Mouse (Mus musculus) brown adipose tissue, adult 24 weeks (tissue): ENCODE measurements around the gene Unc5a. TPM values are rescaled to one million over a fixed set of nuclear protein-coding genes. Genes with fewer than 3 reads are reported as not detected.

ENCODE experiments used
- H3K27ac ChIP-seq: fragments of 200-500 bp; replicated peaks from 2 replicates; pipeline ENCODE4 v1.5.1; 2012; ENCODE audit warnings: low read depth, mild to moderate bottlenecking, low read length
- H3K4me1 ChIP-seq: fragments of 200-500 bp; 2 replicates; pipeline ENCODE4 v1.6.1; 2012; ENCODE audit warnings: low read length, mixed read lengths; ENCODE audit not compliant: control insufficient read depth, insufficient read depth, insufficient read length
- H3K4me3 ChIP-seq: fragments of 200-500 bp; 2 replicates; pipeline ENCODE4 v1.5.1; 2012; ENCODE audit warnings: low read depth, mild to moderate bottlenecking, low read length, moderate library complexity; ENCODE audit not compliant: insufficient read depth
- polyA plus RNA-seq: library from polyadenylated mRNA; stranded (reverse); fragments of >200 nt; gene quantifications from 2 replicates; pipeline ENCODE4 v1.2.4, GENCODE M21; 2012; ENCODE audit not compliant: missing spikeins, insufficient read depth, insufficient read length

Gene Unc5a
- polyA plus RNA-seq, 1 experiment = 3.6 TPM

DNA sequence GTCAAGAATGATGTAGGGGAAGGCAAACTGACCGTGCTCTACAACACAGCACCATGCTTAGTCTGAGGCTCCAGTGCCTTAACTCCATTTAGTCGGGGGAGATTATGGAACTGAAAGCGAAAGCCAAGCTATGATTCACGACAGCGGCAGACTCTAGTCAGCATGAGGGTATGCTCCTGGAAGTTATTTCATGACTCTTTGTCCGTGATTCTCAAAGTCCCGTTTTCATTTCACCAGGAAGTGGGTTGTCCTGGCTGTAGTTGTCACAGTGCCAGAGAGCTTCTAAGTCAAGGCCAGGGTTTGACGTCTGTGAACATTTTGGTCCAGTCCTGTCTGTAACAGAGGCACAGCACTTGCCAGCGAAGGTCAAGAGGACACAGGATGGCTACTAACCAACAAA, 73.5 kb downstream of the Unc5a start:
- Histone ChIP-seq H3K4me1 (no peaks in the 10 kb centered on the region; the same call in 1 of the 2 replicates), H3K27ac (peak overlapping the region; percentile 36; the same call in 1 of the 2 replicates), H3K4me3 (no peak overlapping the region; the same call in 1 of the 2 replicates)

DNA sequence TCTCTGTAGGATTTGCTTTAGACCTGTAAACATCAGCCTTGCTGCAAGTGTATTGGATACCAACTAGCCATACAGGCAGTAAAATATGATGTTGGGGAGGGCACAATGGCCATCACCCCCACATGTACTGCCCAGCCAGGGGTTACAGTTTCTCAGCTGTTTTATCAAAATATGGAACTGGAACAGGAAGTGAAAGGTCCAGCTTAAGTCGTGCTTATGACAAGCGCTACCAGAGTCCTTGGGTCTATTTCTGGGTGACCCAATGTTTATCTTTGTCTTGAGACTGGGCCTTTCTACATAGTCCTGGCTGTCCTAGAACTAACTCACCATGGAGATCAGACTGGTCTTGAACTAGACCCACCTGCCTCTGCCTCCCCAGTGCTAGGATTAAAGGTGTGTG, 75.0 kb downstream of the Unc5a start:
- H3K27ac ChIP-seq = no peak overlapping the region
- H3K4me3 ChIP-seq = no peak overlapping the region
- H3K4me1 ChIP-seq = no peaks in the 10 kb centered on the region; the same call in 1 of the 2 replicates

DNA sequence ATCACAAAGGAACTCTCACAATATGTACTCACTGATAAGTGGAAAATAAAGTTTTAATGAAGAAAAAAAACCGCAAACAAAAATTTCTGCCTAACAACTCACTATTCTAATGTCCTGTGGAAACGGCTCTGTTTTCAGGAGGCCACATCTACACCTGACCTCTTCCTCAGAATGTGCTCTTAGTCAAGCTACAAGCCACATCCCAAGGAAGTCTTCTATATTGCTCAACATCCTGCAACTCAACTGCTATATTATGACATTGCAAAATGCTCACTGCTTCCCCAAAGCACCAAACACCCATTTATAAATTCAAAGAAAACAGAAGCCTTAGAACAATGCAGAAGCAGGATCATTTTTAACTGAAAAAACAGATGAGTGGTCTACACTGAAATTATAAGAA, 90.8 kb downstream of the Unc5a start:
- no peaks in the 10 kb centered on the region for H3K4me1 ChIP-seq
- H3K27ac ChIP-seq = no peak overlapping the region
- no peak overlapping the region for H3K4me3 ChIP-seq

DNA sequence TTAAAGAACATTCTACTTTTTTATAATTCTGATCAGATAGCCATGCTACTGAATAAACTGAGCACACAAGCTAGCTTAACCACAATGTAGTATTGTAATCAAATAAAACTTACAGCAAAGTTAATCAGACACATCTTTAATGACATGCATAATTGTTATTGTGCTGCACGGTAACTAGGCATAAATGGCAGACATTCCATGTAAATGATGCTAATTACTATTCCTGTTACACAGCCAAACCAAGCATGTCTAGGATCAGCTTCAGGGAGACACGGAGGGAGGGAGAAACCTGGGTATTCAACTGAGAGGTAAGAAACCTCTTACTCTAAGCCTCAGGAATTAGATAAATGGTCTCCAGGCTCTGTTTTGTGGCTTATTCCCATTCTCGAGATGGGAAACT, 98.5 kb downstream of the Unc5a start:
- no peak overlapping the region for H3K27ac ChIP-seq
- no peak overlapping the region for H3K4me3 ChIP-seq
- no peaks in the 10 kb centered on the region for H3K4me1 ChIP-seq

Other genes with a start within 250 kb of the Unc5a start
- not detected in 2 replicates for gene Cdhr2, start 247.9 kb upstream of the Unc5a start, polyA plus RNA-seq
- gene Gprin1, start 199.5 kb upstream of the Unc5a start, polyA plus RNA-seq = not detected in 2 replicates
- not detected in 2 replicates for gene Sncb, start 182.8 kb upstream of the Unc5a start, polyA plus RNA-seq
- gene Eif4e1b, start 165.4 kb upstream of the Unc5a start, polyA plus RNA-seq = not detected in 2 replicates
- 29.5 and 42.0 TPM in 2 replicates for gene Tspan17, start 160.0 kb upstream of the Unc5a start, polyA plus RNA-seq
- gene Hk3, start 72.0 kb downstream of the Unc5a start, polyA plus RNA-seq = 0.59 and 1.4 TPM in 2 replicates
- 16.8 and 21.5 TPM in 2 replicates for gene Uimc1, start 150.9 kb downstream of the Unc5a start, polyA plus RNA-seq
- gene Zfp346, start 155.9 kb downstream of the Unc5a start, polyA plus RNA-seq = 3.0 and 4.4 TPM in 2 replicates
- not detected in 2 replicates for gene Gm17617, start 184.1 kb downstream of the Unc5a start, polyA plus RNA-seq
- not detected in 2 replicates for gene Fgfr4, start 203.2 kb downstream of the Unc5a start, polyA plus RNA-seq